Comparison of ENCODE assay signal across 8 mouse cellular contexts in genomic region chr14:25487470-25487955, GRCm38 (mm10). TPM values are rescaled to one million over a fixed set of nuclear protein-coding genes. Genes with fewer than 3 reads are reported as not detected.
DNase-seq lines count a peak whose midpoint lies in the region; ATAC-seq and TF ChIP-seq lines count a peak whose summit lies in the region.

No protein-coding gene starts in this region.

- peak overlapping the region; percentile 10; the same call in 1 of the 2 replicates for H3K9ac ChIP-seq in forebrain, embryonic 13.5 days
- H3K9ac ChIP-seq in forebrain, postnatal 0 days = no peak overlapping the region
- no peak overlapping the region for H3K9ac ChIP-seq in lung, postnatal 0 days (replicated peaks; ENCODE audit: low read depth)
- H3K9ac ChIP-seq in intestine, embryonic 15.5 days = no peak overlapping the region

- no peak for TF ChIP-seq CTCF in forebrain, postnatal 0 days (IDR thresholded peaks at IDR 0.05; ENCODE audit: low read depth)
- TF ChIP-seq CTCF in lung, postnatal 0 days (IDR thresholded peaks at IDR 0.05) = no peak
- no peak for TF ChIP-seq CTCF in olfactory bulb, adult 2 months (IDR thresholded peaks at IDR 0.05; ENCODE audit: insufficient read depth, low read depth, low read length)

- no peak for ATAC-seq in forebrain, embryonic 13.5 days
- ATAC-seq in forebrain, postnatal 0 days = no peak
- ATAC-seq in lung, postnatal 0 days = no peak
- no peak for ATAC-seq in intestine, embryonic 15.5 days
- ATAC-seq in CD4-positive, CD25-positive, alpha-beta regulatory T cell, adult 4 months = no peak

- H3K36me3 ChIP-seq in forebrain, embryonic 13.5 days (ENCODE audit: poor library complexity, severe bottlenecking) = no peaks in the 10 kb centered on the region
- H3K36me3 ChIP-seq in forebrain, postnatal 0 days (ENCODE audit: insufficient read depth) = no peaks in the 10 kb centered on the region
- no peaks in the 10 kb centered on the region for H3K36me3 ChIP-seq in lung, postnatal 0 days (ENCODE audit: insufficient read depth, low read length)
- no peaks in the 10 kb centered on the region for H3K36me3 ChIP-seq in intestine, embryonic 15.5 days

- H3K4me3 ChIP-seq in forebrain, embryonic 13.5 days = no peak overlapping the region
- H3K4me3 ChIP-seq in forebrain, postnatal 0 days (ENCODE audit: low read depth, low read length) = no peak overlapping the region
- H3K4me3 ChIP-seq in lung, postnatal 0 days (ENCODE audit: low read depth, low read length) = no peak overlapping the region
- H3K4me3 ChIP-seq in intestine, embryonic 15.5 days (replicated peaks) = no peak overlapping the region
- no peak overlapping the region for H3K4me3 ChIP-seq in olfactory bulb, adult 2 months (ENCODE audit: insufficient read depth, low read depth, low read length)

- no peak for TF ChIP-seq EP300 in lung, postnatal 0 days (IDR thresholded peaks at IDR 0.05)

- WGBS in forebrain, embryonic 13.5 days = 81% methylated on average over 7 of the region's 7 CpGs
- 76% methylated on average over 7 of the region's 7 CpGs for WGBS in forebrain, postnatal 0 days
- 51% methylated on average over 7 of the region's 7 CpGs for WGBS in lung, postnatal 0 days
- 59% methylated on average over 7 of the region's 7 CpGs for WGBS in intestine, embryonic 15.5 days
- WGBS in olfactory bulb, adult 2 months = 79% methylated on average over 7 of the region's 7 CpGs

- no peaks in the 10 kb centered on the region for H3K9me3 ChIP-seq in forebrain, embryonic 13.5 days (replicated peaks)
- H3K9me3 ChIP-seq in forebrain, postnatal 0 days (ENCODE audit: low read length) = no peaks in the 10 kb centered on the region
- H3K9me3 ChIP-seq in lung, postnatal 0 days (ENCODE audit: low read length) = no peaks in the 10 kb centered on the region
- no peaks in the 10 kb centered on the region for H3K9me3 ChIP-seq in intestine, embryonic 15.5 days

- no peak for DNase-seq in forebrain, postnatal 0 days
- no peak for DNase-seq in lung, postnatal 0 days (ENCODE audit: low spot score)
- DNase-seq in lung, postnatal 10 days = no peak
- no peak for DNase-seq in layer of hippocampus, adult 9-10 months (ENCODE audit: low spot score)

- H3K27me3 ChIP-seq in forebrain, embryonic 13.5 days = no peaks in the 10 kb centered on the region
- H3K27me3 ChIP-seq in forebrain, postnatal 0 days (ENCODE audit: insufficient read depth, low read length) = no peaks in the 10 kb centered on the region
- H3K27me3 ChIP-seq in lung, postnatal 0 days (replicated peaks; ENCODE audit: insufficient read depth, low read length) = no peaks in the 10 kb centered on the region
- no peaks in the 10 kb centered on the region for H3K27me3 ChIP-seq in intestine, embryonic 15.5 days (replicated peaks)

- no peak for TF ChIP-seq POLR2A in olfactory bulb, adult 2 months (IDR thresholded peaks at IDR 0.05; ENCODE audit: insufficient read depth, low read depth, low read length)

- H3K4me2 ChIP-seq in forebrain, embryonic 13.5 days = no peak overlapping the region
- H3K4me2 ChIP-seq in forebrain, postnatal 0 days (ENCODE audit: low read depth) = no peak overlapping the region
- H3K4me2 ChIP-seq in lung, postnatal 0 days (replicated peaks; ENCODE audit: low read depth, low read length) = no peak overlapping the region
- H3K4me2 ChIP-seq in intestine, embryonic 15.5 days (replicated peaks) = 0 out of 2 replicates have a peak overlapping the region, but pooled peaks have one; percentile 0

- peaks cover 97% of the 10 kb centered on the region for H3K4me1 ChIP-seq in forebrain, embryonic 13.5 days
- peaks cover 10% of the 10 kb centered on the region; the same call in 1 of the 2 replicates for H3K4me1 ChIP-seq in forebrain, postnatal 0 days (ENCODE audit: insufficient read depth)
- H3K4me1 ChIP-seq in lung, postnatal 0 days (ENCODE audit: insufficient read depth, low read depth, low read length) = peaks cover 39% of the 10 kb centered on the region
- H3K4me1 ChIP-seq in intestine, embryonic 15.5 days (replicated peaks) = peaks cover 76% of the 10 kb centered on the region
- peaks cover 55% of the 10 kb centered on the region for H3K4me1 ChIP-seq in olfactory bulb, adult 2 months (ENCODE audit: control insufficient read depth, insufficient read depth, low read length)

- H3K27ac ChIP-seq in forebrain, embryonic 13.5 days = peak overlapping the region; percentile 17; the same call in 1 of the 2 replicates
- H3K27ac ChIP-seq in forebrain, postnatal 0 days (ENCODE audit: low read depth, low read length) = no peak overlapping the region
- peak overlapping the region; percentile 65 for H3K27ac ChIP-seq in lung, postnatal 0 days (ENCODE audit: low read length)
- H3K27ac ChIP-seq in intestine, embryonic 15.5 days = peak overlapping the region; percentile 33; the same call in 1 of the 2 replicates
- H3K27ac ChIP-seq in olfactory bulb, adult 2 months (ENCODE audit: insufficient read depth, low read depth, low read length) = peak overlapping the region; percentile 49

RNA-seq across cellular contexts. Expression of gene Zmiz1, which starts 28.5 kb away (rescaled TPM):
- 57.2 and 61.3 TPM in 2 replicates for polyA plus RNA-seq in forebrain, embryonic 13.5 days (2015; fragmentation: Nextera tagmentation; extraction: Ambion mirVana)
- total RNA-seq in forebrain, postnatal 0 days (2014; rRNA removed) = 48.5 and 75.6 TPM in 2 replicates
- polyA plus RNA-seq in forebrain, postnatal 0 days (2015; fragmentation: Nextera tagmentation; extraction: Ambion mirVana) = 27.7 and 38.0 TPM in 2 replicates
- polyA plus RNA-seq in lung, postnatal 0 days (2015; fragmentation: Nextera tagmentation; extraction: Ambion mirVana) = 18.0 and 20.2 TPM in 2 replicates
- polyA plus RNA-seq in intestine, embryonic 15.5 days (2015; fragmentation: Nextera tagmentation; extraction: Ambion mirVana) = 26.3 and 28.0 TPM in 2 replicates
- 98.3 TPM in 1 of 2 replicates, not detected in the other for polyA plus RNA-seq in olfactory bulb, adult 2 months (2012; ENCODE audit: insufficient read depth, insufficient read length, low replicate concordance, missing spikeins)
- 10 to 100 TPM; 21.2 to 34.3 TPM for polyA plus RNA-seq in CD4-positive, CD25-positive, alpha-beta regulatory T cell, adult 4 months (2017; shearing (Covaris generic))
